Mouse (Mus musculus) lung, adult 2 months (tissue): ENCODE results near the gene Mri1.
"Not testable (repeated sequence)": the region's sequence is repeated elsewhere in the genome, so short reads cannot be mapped to it uniquely, and the experiment has no call there.

Source experiments
- CTCF ChIP-seq: fragments of 200-500 bp; IDR thresholded peaks from 2 replicates; pipeline ENCODE4 v1.5.1; 2011; ENCODE audit warnings: mild to moderate bottlenecking, low read length, control low read depth; ENCODE audit not compliant: insufficient read depth
- POLR2A ChIP-seq: fragments of 200-500 bp; IDR thresholded peaks from 2 replicates; pipeline ENCODE4 v1.6.1; 2011; ENCODE audit warnings: low read depth, mild to moderate bottlenecking, control low read depth, low read length, borderline replicate concordance; ENCODE audit errors: extremely low read depth

- peak; percentile 72 for TF ChIP-seq CTCF
- TF ChIP-seq POLR2A: not testable (repeated sequence)
Measured at GRCm38 (mm10) chr8:84285665-84286064, 28.5 kb upstream of the Mri1 start.
